Mouse (Mus musculus) G1E (cell line): Measurements from ENCODE around the gene Crocc2.

ENCODE experiments used
- CTCF ChIP-seq: IDR thresholded peaks from 2 replicates; pipeline ENCODE4 v1.5.1; 2012; ENCODE audit warnings: low read depth, low read length, inconsistent platforms, mixed read lengths
- GATA1 ChIP-seq: IDR thresholded peaks from 2 replicates; pipeline ENCODE4 v1.6.1; 2012; ENCODE audit warnings: borderline replicate concordance, low read length, inconsistent platforms, mixed read lengths
- POLR2AphosphoS5 ChIP-seq: IDR thresholded peaks from 2 replicates; pipeline ENCODE4 v1.6.1; 2012; ENCODE audit warnings: low read depth, low read length, inconsistent platforms; ENCODE audit not compliant: insufficient replicate concordance
- TAL1 ChIP-seq: conservative IDR thresholded peaks from 2 replicates; pipeline ENCODE4 v1.6.1; 2012; ENCODE audit warnings: low read depth, low read length, inconsistent platforms, mixed read lengths

DNA sequence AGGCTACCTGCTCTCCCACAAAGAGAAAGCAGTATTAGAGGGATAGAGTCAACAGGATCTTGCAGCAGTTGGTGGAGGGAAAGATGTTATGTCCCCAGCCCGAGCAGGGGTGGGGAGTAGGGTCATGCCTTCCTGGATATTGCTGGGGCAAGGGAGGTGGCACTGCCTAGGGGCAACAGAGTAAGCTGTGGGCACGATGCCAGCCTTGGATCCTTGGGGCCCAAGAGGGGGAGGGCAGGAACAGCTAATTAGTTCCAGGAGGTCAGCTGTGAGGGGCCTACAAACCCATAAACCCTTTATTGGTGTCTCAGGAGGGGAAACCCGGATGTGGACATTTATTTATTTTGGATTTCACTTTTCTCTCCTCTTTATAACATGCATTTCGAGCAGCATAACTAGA lies 56.7 kb downstream of the Crocc2 start:
- TF ChIP-seq CTCF (no peak), POLR2AphosphoS5 (no peak), GATA1 (no peak), TAL1 (no peak)
